Mouse (Mus musculus): Measurements from ENCODE around the gene Cisd1.
"Not testable (repeated sequence)": the region's sequence is repeated elsewhere in the genome, so short reads cannot be mapped to it uniquely, and the experiment has no call there.

The Cisd1 gene

GRCm38 (mm10) chr10:71344579-71345143, at the start of gene Cisd1:
Gene Cisd1 (minus strand): TSS chr10:71344954.
- DNase-seq (ENCODE audit: low spot score in 2 of 2): peak; percentile 90

GRCm38 (mm10) chr10:71389311-71389710, 44.6 kb upstream of the Cisd1 start:
- no peak for DNase-seq (ENCODE audit: low spot score in 2 of 2)

GRCm38 (mm10) chr10:71384159-71385044, 39.6 kb upstream of the Cisd1 start:
- DNase-seq (ENCODE audit: low spot score in 2 of 2): no peak

- not testable (repeated sequence) for DNase-seq (ENCODE audit: low spot score in 2 of 2)
These were observed 38.8 kb upstream of the Cisd1 start for GRCm38 (mm10) chr10:71383552-71383924.

GRCm38 (mm10) chr10:71382858-71383551, 38.3 kb upstream of the Cisd1 start:
- no peak for DNase-seq (ENCODE audit: low spot score in 2 of 2)

- DNase-seq (ENCODE audit: low spot score in 2 of 2): no peak
These were observed 37.4 kb upstream of the Cisd1 start for GRCm38 (mm10) chr10:71382109-71382508.

GRCm38 (mm10) chr10:71381471-71382033, 36.8 kb upstream of the Cisd1 start:
- no peak for DNase-seq (ENCODE audit: low spot score in 2 of 2)

GRCm38 (mm10) chr10:71380406-71380805, 35.7 kb upstream of the Cisd1 start:
- DNase-seq (ENCODE audit: low spot score in 2 of 2): peak in 1 of 2 experiments; percentile 19

- DNase-seq (ENCODE audit: low spot score in 2 of 2): no peak
These were observed 31.3 kb upstream of the Cisd1 start for GRCm38 (mm10) chr10:71376014-71376413.

- DNase-seq (ENCODE audit: low spot score in 2 of 2): no peak
These were observed 29.0 kb upstream of the Cisd1 start for GRCm38 (mm10) chr10:71373706-71374105.

- DNase-seq (ENCODE audit: low spot score in 2 of 2): no peak
These were observed 27.1 kb upstream of the Cisd1 start for GRCm38 (mm10) chr10:71371881-71372280.

GRCm38 (mm10) chr10:71369466-71369865, 24.7 kb upstream of the Cisd1 start:
- DNase-seq (ENCODE audit: low spot score in 2 of 2): no peak

- no peak for DNase-seq (ENCODE audit: low spot score in 2 of 2)
These were observed 23.6 kb upstream of the Cisd1 start for GRCm38 (mm10) chr10:71368128-71368940.

GRCm38 (mm10) chr10:71363858-71364257, 19.1 kb upstream of the Cisd1 start:
- no peak for DNase-seq (ENCODE audit: low spot score in 2 of 2)

- DNase-seq (ENCODE audit: low spot score in 2 of 2): no peak
These were observed 18.7 kb upstream of the Cisd1 start for GRCm38 (mm10) chr10:71363440-71363839.

- DNase-seq (ENCODE audit: low spot score in 2 of 2): no peak
These were observed 17.2 kb upstream of the Cisd1 start for GRCm38 (mm10) chr10:71361836-71362562.

GRCm38 (mm10) chr10:71361044-71361443, 16.3 kb upstream of the Cisd1 start:
- DNase-seq (ENCODE audit: low spot score in 2 of 2): no peak

- no peak for DNase-seq (ENCODE audit: low spot score in 2 of 2)
These were observed 10.2 kb upstream of the Cisd1 start for GRCm38 (mm10) chr10:71354947-71355346.

- DNase-seq (ENCODE audit: low spot score in 2 of 2): no peak
These were observed 9.1 kb upstream of the Cisd1 start for GRCm38 (mm10) chr10:71353850-71354249.

- DNase-seq (ENCODE audit: low spot score in 2 of 2): no peak
These were observed 6.5 kb upstream of the Cisd1 start for GRCm38 (mm10) chr10:71351301-71351700.

- no peak for DNase-seq (ENCODE audit: low spot score in 2 of 2)
These were observed 4.5 kb upstream of the Cisd1 start for GRCm38 (mm10) chr10:71349290-71349689.

Measured in frontal cortex, postnatal 14 days (tissue).